Comparison of ENCODE assay signal across 10 mouse cellular contexts in the genomic region with DNA sequence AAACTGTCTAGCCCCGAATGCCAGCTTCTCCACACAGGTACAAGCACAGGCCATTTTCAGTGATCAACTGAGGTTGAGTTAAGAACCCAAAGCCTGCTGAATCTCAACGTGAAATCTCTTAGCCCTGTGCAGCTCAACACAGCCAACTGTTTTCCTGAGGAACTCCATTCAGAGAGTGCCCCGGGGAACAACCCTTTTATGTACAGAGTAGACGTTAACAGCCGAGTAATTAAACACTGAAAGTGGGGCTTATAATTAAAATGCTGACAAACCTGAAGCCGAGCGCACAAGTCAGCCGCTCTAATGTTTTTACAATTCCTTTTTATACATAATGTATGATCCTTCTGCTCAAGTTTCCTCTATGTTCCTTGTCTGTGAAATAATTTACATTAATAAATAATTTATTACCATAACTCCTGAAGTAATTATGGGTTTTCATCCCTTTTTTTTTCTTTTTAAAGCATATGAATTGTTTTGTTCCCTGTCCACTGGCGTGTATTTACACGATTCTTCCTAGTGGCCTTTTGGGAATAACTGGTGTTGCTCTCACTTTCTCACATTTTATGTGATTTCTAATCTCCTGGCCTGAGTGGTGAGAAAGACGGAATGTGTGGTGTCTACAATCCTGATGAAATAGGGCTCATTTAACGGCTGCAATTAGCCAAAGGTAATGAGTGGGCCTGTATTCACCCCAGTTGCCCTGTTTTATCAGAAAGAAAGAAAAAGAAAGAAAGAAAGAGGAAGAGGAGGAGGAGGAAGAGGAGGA. TPM values are rescaled to one million over a fixed set of nuclear protein-coding genes. Genes with fewer than 3 reads are reported as not detected.
DNase-seq lines count a peak whose midpoint lies in the region; ATAC-seq and TF ChIP-seq lines count a peak whose summit lies in the region.
"Had no signal": no experiment of that assay in that cellular context is flagged by ENCODE, and none has a peak within 500 bp of the region (broad histone marks: within the 10 kb centered on the region; RNA-seq: fewer than 3 reads in every experiment).

No protein-coding gene starts in this region.

- H3K9ac ChIP-seq in forebrain, postnatal 0 days, result no peak overlapping the region
- H3K9ac ChIP-seq in liver, postnatal 0 days (replicated peaks), result no peak overlapping the region

- no peaks in the 10 kb centered on the region for H3K27me3 ChIP-seq in erythroblast, embryonic 14.5 days (ENCODE audit: control insufficient read depth)
- H3K27me3 ChIP-seq in forebrain, postnatal 0 days (ENCODE audit: insufficient read depth, low read length), result no peaks in the 10 kb centered on the region
- H3K27me3 ChIP-seq in liver, postnatal 0 days (ENCODE audit: insufficient read depth, low read length), result no peaks in the 10 kb centered on the region

- no peak for TF ChIP-seq CTCF in bone marrow, adult 2 months (IDR thresholded peaks at IDR 0.05; ENCODE audit: control insufficient read depth, insufficient read depth, low read length)
- no peak for TF ChIP-seq CTCF in forebrain, postnatal 0 days (IDR thresholded peaks at IDR 0.05; ENCODE audit: low read depth)
- TF ChIP-seq CTCF in liver, postnatal 0 days (IDR thresholded peaks at IDR 0.05; ENCODE audit: low read depth), result no peak

- peaks cover 98% of the 10 kb centered on the region for H3K4me1 ChIP-seq in erythroblast, embryonic 14.5 days (ENCODE audit: control insufficient read depth)
- H3K4me1 ChIP-seq in bone marrow, adult 2 months (ENCODE audit: control insufficient read depth, insufficient read depth, low read length), result peaks cover 2% of the 10 kb centered on the region; the same call in 1 of the 2 replicates
- H3K4me1 ChIP-seq in forebrain, postnatal 0 days (ENCODE audit: insufficient read depth), result peaks cover 13% of the 10 kb centered on the region; the same call in 1 of the 2 replicates
- peaks cover 53% of the 10 kb centered on the region for H3K4me1 ChIP-seq in liver, postnatal 0 days (ENCODE audit: insufficient read depth)

- no peak for TF ChIP-seq POLR2A in bone marrow, adult 2 months (IDR thresholded peaks at IDR 0.05; ENCODE audit: borderline replicate concordance, control insufficient read depth, low read depth, low read length)

- no peak for ATAC-seq in erythroblast, adult 5-6 weeks (replicated peaks; ENCODE audit: low FRiP score, poor library complexity, severe bottlenecking)
- ATAC-seq in forebrain, postnatal 0 days, result peak; percentile 83
- ATAC-seq in liver, postnatal 0 days, result no peak
- no peak for ATAC-seq in frontal cortex, adult (ENCODE audit: low TSS enrichment)

- WGBS in bone marrow, adult 2 months, result 91% methylated on average over 12 of the region's 12 CpGs
- WGBS in forebrain, postnatal 0 days, result 15% methylated on average over 12 of the region's 12 CpGs
- WGBS in liver, postnatal 0 days (ENCODE audit: insufficient replicate concordance), result 85% methylated on average over 12 of the region's 12 CpGs

- H3K27ac ChIP-seq in bone marrow, adult 2 months (ENCODE audit: control insufficient read depth, insufficient read depth, low read depth, low read length, poor library complexity), result peak overlapping the region; percentile 49; the same call in 1 of the 2 replicates
- H3K27ac ChIP-seq in forebrain, postnatal 0 days (ENCODE audit: low read depth, low read length), result peak overlapping the region; percentile 71
- H3K27ac ChIP-seq in liver, postnatal 0 days (ENCODE audit: low read depth), result peak overlapping the region; percentile 77

- peak overlapping the region; percentile 60 for H3K4me3 ChIP-seq in erythroblast, embryonic 14.5 days (replicated peaks)
- H3K4me3 ChIP-seq in bone marrow, adult 2 months (replicated peaks; ENCODE audit: control insufficient read depth, low read depth, low read length), result no peak overlapping the region
- H3K4me3 ChIP-seq in forebrain, postnatal 0 days (ENCODE audit: low read depth, low read length), result no peak overlapping the region
- no peak overlapping the region for H3K4me3 ChIP-seq in liver, postnatal 0 days (ENCODE audit: low read depth, low read length)

- H3K36me3 ChIP-seq in erythroblast, embryonic 14.5 days (ENCODE audit: control insufficient read depth), result peaks cover 100% of the 10 kb centered on the region
- H3K36me3 ChIP-seq in forebrain, postnatal 0 days (ENCODE audit: insufficient read depth), result no peaks in the 10 kb centered on the region
- peaks cover 85% of the 10 kb centered on the region for H3K36me3 ChIP-seq in liver, postnatal 0 days (replicated peaks; ENCODE audit: insufficient read depth, low read length)

- DNase-seq in forebrain, postnatal 0 days, result peak; percentile 50
- DNase-seq in liver, postnatal 0 days, result no peak
- DNase-seq in layer of hippocampus, adult 8-10 months (ENCODE audit: low spot score in 2 of 2), result no peak
- DNase-seq in adrenal gland, postnatal 4 days (ENCODE audit: low spot score in 2 of 2), result no peak
- DNase-seq: B cell, adult 2 months; heart, postnatal 10 days had no signal

- TF ChIP-seq EP300 in liver, postnatal 0 days (IDR thresholded peaks at IDR 0.05; ENCODE audit: low read depth), result no peak

- no peaks in the 10 kb centered on the region for H3K9me3 ChIP-seq in erythroblast, embryonic 14.5 days (ENCODE audit: control insufficient read depth, low read length)
- H3K9me3 ChIP-seq in forebrain, postnatal 0 days (ENCODE audit: low read length), result no peaks in the 10 kb centered on the region
- H3K9me3 ChIP-seq in liver, postnatal 0 days (ENCODE audit: low read length), result no peaks in the 10 kb centered on the region

- H3K4me2 ChIP-seq in forebrain, postnatal 0 days (ENCODE audit: low read depth), result no peak overlapping the region
- peak overlapping the region; percentile 63 for H3K4me2 ChIP-seq in liver, postnatal 0 days (ENCODE audit: low read depth, low read length)

RNA-seq across cellular contexts. Expression of gene Fam53b, which starts 46.3 kb away (rescaled TPM):
- polyA plus RNA-seq in erythroblast, embryonic 14.5 days (2012), result 21.4 and 23.3 TPM in 2 replicates
- 119 and 143 TPM in 2 replicates for total RNA-seq in erythroblast, adult 5-6 weeks (2015; ENCODE audit: low replicate concordance)
- 126 and 169 TPM in 2 replicates for total RNA-seq in erythroblast, adult 5-6 weeks (2017; ENCODE audit: low replicate concordance)
- polyA plus RNA-seq in bone marrow, adult 2 months (2011; ENCODE audit: insufficient read depth, insufficient read length, low replicate concordance, missing spikeins), result 43.2 and 51.4 TPM in 2 replicates
- total RNA-seq in forebrain, postnatal 0 days (2014; rRNA removed), result 5.6 and 15.4 TPM in 2 replicates
- polyA plus RNA-seq in forebrain, postnatal 0 days (2015; fragmentation: Nextera tagmentation; extraction: Ambion mirVana), result 5.6 and 5.8 TPM in 2 replicates
- polyA plus RNA-seq in liver, postnatal 0 days (2015; fragmentation: Nextera tagmentation; extraction: Ambion mirVana), result 15.2 and 17.2 TPM in 2 replicates
- total RNA-seq in layer of hippocampus, adult 8-10 months (2022), result 10 to 100 TPM; 48.8 to 61.1 (median 54.6) TPM
- 10 to 100 TPM; 69.7 to 74.4 TPM for total RNA-seq in adrenal gland, postnatal 4 days (2021)
